Mouse (Mus musculus) liver, postnatal 0 days (tissue): ENCODE measurements around the gene Gabrb1.

Experiments
- CTCF ChIP-seq: sonication (generic); IDR thresholded peaks from 2 replicates; pipeline ENCODE4 v1.5.1; 2016; ENCODE audit warnings: antibody characterized with exemption, low read depth
- EP300 ChIP-seq: IDR thresholded peaks from 2 replicates; pipeline ENCODE4 v1.6.1; 2016; ENCODE audit warnings: antibody characterized with exemption, low read depth, mild to moderate bottlenecking

DNA sequence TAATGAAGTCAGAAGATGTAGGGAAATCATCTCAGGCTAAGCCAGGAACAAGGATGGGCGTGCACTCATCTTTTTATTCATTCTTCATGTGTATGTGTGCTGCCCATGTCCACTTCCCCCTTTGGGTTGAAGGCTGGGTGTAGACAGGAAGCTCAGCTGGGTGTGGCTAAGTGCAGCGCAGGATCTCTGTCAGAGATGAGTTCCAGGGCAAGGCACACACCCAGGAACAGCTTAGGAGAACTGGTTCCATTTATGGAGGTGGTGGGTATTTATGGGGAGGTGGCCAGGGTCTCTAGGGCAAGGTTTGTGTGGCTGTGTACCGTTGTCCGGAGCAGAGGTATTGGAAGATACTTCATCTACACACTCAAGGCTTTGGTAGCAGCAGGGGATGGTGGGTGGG, 524.9 kb downstream of the Gabrb1 start:
- no peak for TF ChIP-seq CTCF
- no peak for TF ChIP-seq EP300
